Mouse (Mus musculus) left cerebral cortex, postnatal 36 days (tissue): Measurements from ENCODE around the gene Zeb2. TPM values are rescaled to one million over a fixed set of nuclear protein-coding genes. Genes with fewer than 3 reads are reported as not detected.

Experiments used
- DNase-seq, 2 experiments: peaks; one replicate each; pipeline ENCODE4 v3.0.0; 2021 to 2022; ENCODE audit warnings: low spot score in 2 of 2, mixed read lengths in 1 of 2
- intact Hi-C: fragments of 180-260 bp; cut with DNase I; formaldehyde crosslinking; loops from one replicate; pipeline ENCODE4 v1.15.1; 2025
- total RNA-seq, 2 experiments: library from RNA; stranded (reverse); gene quantifications; 2 replicates each; pipeline ENCODE4 v1.2.3; 2021

The Zeb2 gene
- total RNA-seq, 2 experiments from 2014 or later = 166 to 196 TPM

- no peak for DNase-seq
- intact Hi-C loops = loop anchor here (5.0 to 10.0 kb wide), 3 partner anchors 544 to 1317 kb away; no protein-coding TSS in a partner anchor
Measured at GRCm38 (mm10) chr2:45101586-45101985, 15.6 kb downstream of the Zeb2 start.

- intact Hi-C loops = loop anchor here (5.0 to 10.0 kb wide), 3 partner anchors 544 to 1316 kb away; no protein-coding TSS in a partner anchor
Measured at GRCm38 (mm10) chr2:45101040-45101439, 16.2 kb downstream of the Zeb2 start.

GRCm38 (mm10) chr2:45100628-45101027, 16.6 kb downstream of the Zeb2 start:
- DNase-seq = no peak
- intact Hi-C loops = loop anchor here (5.0 to 10.0 kb wide), 3 partner anchors 543 to 1316 kb away; no protein-coding TSS in a partner anchor

More at GRCm38 (mm10) chr2:45101040-45101439, 16.2 kb downstream of the Zeb2 start:
- DNase-seq = no peak

- intact Hi-C loops = loop anchor here (5.0 to 10.0 kb wide), 3 partner anchors 543 to 1315 kb away; no protein-coding TSS in a partner anchor
- DNase-seq = no peak
Measured at GRCm38 (mm10) chr2:45100017-45100416, 17.2 kb downstream of the Zeb2 start.

GRCm38 (mm10) chr2:45099081-45099480, 18.1 kb downstream of the Zeb2 start:
- DNase-seq = no peak
- intact Hi-C loops = loop anchor here (5.0 kb wide), 1 partner anchor 62 kb away; no protein-coding TSS in a partner anchor

GRCm38 (mm10) chr2:45097969-45098368, 19.2 kb downstream of the Zeb2 start:
- intact Hi-C loops = loop anchor here (5.0 kb wide), 1 partner anchor 61 kb away; no protein-coding TSS in a partner anchor
- DNase-seq = no peak

GRCm38 (mm10) chr2:45096638-45097247, 20.5 kb downstream of the Zeb2 start:
- intact Hi-C loops = loop anchor here (5.0 kb wide), 1 partner anchor 59 kb away; no protein-coding TSS in a partner anchor
- DNase-seq = peak; percentile 42 to 45

GRCm38 (mm10) chr2:45095825-45096224, 21.4 kb downstream of the Zeb2 start:
- intact Hi-C loops = loop anchor here (5.0 kb wide), 1 partner anchor 59 kb away; no protein-coding TSS in a partner anchor
- peak; percentile 3 to 24 for DNase-seq

GRCm38 (mm10) chr2:45094371-45094967, 22.7 kb downstream of the Zeb2 start:
- peak in 1 of 2 experiments; percentile 27 for DNase-seq
- intact Hi-C loops = no loop called here

GRCm38 (mm10) chr2:45093479-45093878, 23.7 kb downstream of the Zeb2 start:
- DNase-seq = peak in 1 of 2 experiments; percentile 26
- intact Hi-C loops = no loop called here

GRCm38 (mm10) chr2:45092654-45093053, 24.5 kb downstream of the Zeb2 start:
- intact Hi-C loops = no loop called here

GRCm38 (mm10) chr2:45090529-45091297, 26.5 kb downstream of the Zeb2 start:
- intact Hi-C loops = no loop called here
- DNase-seq = no peak

More at GRCm38 (mm10) chr2:45092654-45093053, 24.5 kb downstream of the Zeb2 start:
- DNase-seq = no peak

GRCm38 (mm10) chr2:45089251-45089530, 28.0 kb downstream of the Zeb2 start:
- DNase-seq = no peak
- intact Hi-C loops = no loop called here

- intact Hi-C loops = no loop called here
- DNase-seq = peak in 1 of 2 experiments; percentile 37
Measured at GRCm38 (mm10) chr2:45088435-45089250, 28.6 kb downstream of the Zeb2 start.

- no peak for DNase-seq
- intact Hi-C loops = no loop called here
Measured at GRCm38 (mm10) chr2:45087208-45087607, 30.0 kb downstream of the Zeb2 start.

- DNase-seq = peak in 1 of 2 experiments; percentile 9
- intact Hi-C loops = no loop called here
Measured at GRCm38 (mm10) chr2:45085653-45086052, 31.5 kb downstream of the Zeb2 start.

- intact Hi-C loops = no loop called here
- DNase-seq = peak in 1 of 2 experiments; percentile 12
Measured at GRCm38 (mm10) chr2:45083042-45083441, 34.2 kb downstream of the Zeb2 start.

- DNase-seq = no peak
- intact Hi-C loops = no loop called here
Measured at GRCm38 (mm10) chr2:45081559-45081958, 35.6 kb downstream of the Zeb2 start.

GRCm38 (mm10) chr2:45077938-45078487, 39.2 kb downstream of the Zeb2 start:
- intact Hi-C loops = no loop called here
- no peak for DNase-seq
